Mouse (Mus musculus): ENCODE data around the gene Klhl30.

DNA sequence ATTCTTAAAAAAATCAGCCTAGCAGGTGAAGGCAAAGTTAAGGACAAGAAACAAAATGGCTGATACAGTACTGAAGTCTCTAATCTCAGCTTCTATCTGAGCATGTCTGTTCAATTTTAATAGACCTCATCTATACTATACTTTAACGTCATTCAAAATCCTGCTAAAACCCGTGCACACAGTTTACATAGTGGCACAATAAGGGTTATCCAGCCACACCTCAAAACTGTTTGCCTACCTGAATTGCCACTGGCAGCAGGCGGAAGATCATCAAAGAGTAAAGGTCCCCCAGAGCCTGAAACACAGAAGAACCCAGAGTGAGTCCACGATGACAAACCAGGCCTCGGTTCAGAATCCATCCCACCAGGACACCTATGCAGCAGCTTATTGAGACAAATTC is 39.6 kb downstream of the Klhl30 start:
- TF ChIP-seq CTCF (IDR thresholded peaks at IDR 0.05; ENCODE audit: borderline replicate concordance, extremely low read depth, insufficient read depth, insufficient read length), result no peak
- no peak for TF ChIP-seq POLR2A (IDR thresholded peaks at IDR 0.05; ENCODE audit: borderline replicate concordance, extremely low read depth, insufficient read depth, insufficient read length, poor library complexity, severe bottlenecking)
